Mouse (Mus musculus) lung, embryonic 14.5 days (tissue): ENCODE data around the gene Prr36. TPM values are rescaled to one million over a fixed set of nuclear protein-coding genes. Genes with fewer than 3 reads are reported as not detected.

Source experiments
- ATAC-seq: fragments of 200-750 bp; cut with Nextera tagmentation; 2 replicates; pipeline ENCODE4 v1.8.0; 2017; ENCODE audit warnings: mild to moderate bottlenecking, moderate TSS enrichment, moderate library complexity; ENCODE audit not compliant: insufficient read depth
- DNase-seq: peaks from one replicate; pipeline ENCODE4 v3.0.0-alpha.2; 2015
- H3K27ac ChIP-seq: fragments of 300-500 bp; sonication (generic); 2 replicates; pipeline ENCODE4 v1.5.1; 2014; ENCODE audit warnings: low read depth, mild to moderate bottlenecking, moderate library complexity
- H3K27me3 ChIP-seq: fragments of 300-500 bp; sonication (generic); 2 replicates; pipeline ENCODE4 v1.6.1; 2014; ENCODE audit warnings: low read length, control low read depth; ENCODE audit not compliant: insufficient read depth
- H3K36me3 ChIP-seq: fragments of 300-500 bp; sonication (generic); 2 replicates; pipeline ENCODE4 v1.6.1; 2014; ENCODE audit warnings: control low read depth; ENCODE audit not compliant: insufficient read depth
- H3K4me1 ChIP-seq: fragments of 300-500 bp; sonication (generic); 2 replicates; pipeline ENCODE4 v1.6.1; 2014; ENCODE audit warnings: antibody characterized with exemption, control low read depth; ENCODE audit not compliant: insufficient read depth
- H3K4me2 ChIP-seq: fragments of 300-500 bp; sonication (generic); 2 replicates; pipeline ENCODE4 v1.6.1; 2014; ENCODE audit warnings: mild to moderate bottlenecking
- H3K4me3 ChIP-seq: fragments of 300-500 bp; sonication (generic); 2 replicates; pipeline ENCODE4 v1.5.1; 2014; ENCODE audit warnings: low read depth, low read length
- H3K9ac ChIP-seq: fragments of 300-500 bp; sonication (generic); 2 replicates; pipeline ENCODE4 v1.6.1; 2014
- H3K9me3 ChIP-seq: fragments of 300-500 bp; sonication (generic); 2 replicates; pipeline ENCODE4 v1.6.1; 2016; ENCODE audit warnings: low read depth, low read length, control low read depth
- CTCF ChIP-seq: IDR thresholded peaks from 2 replicates; pipeline ENCODE4 v1.5.1; 2016; ENCODE audit warnings: antibody characterized with exemption, low read depth
- WGBS: fragments of 180-500 bp; shearing (Covaris S2); extraction: QIAGEN DNeasy Blood & Tissue Kit; methylation state at CpG from one replicate; pipeline ENCODE4 v1.1.7; 2014; 5-methylcytosine and 5-hydroxymethylcytosine counted together
- polyA plus RNA-seq: library from polyadenylated mRNA; unstranded; fragments of >200 nt; fragmentation: Nextera tagmentation; extraction: Ambion mirVana; gene quantifications from 2 replicates; pipeline ENCODE4 v1.2.1, GENCODE M21; 2014

The Prr36 gene
- polyA plus RNA-seq, 1 experiment from 2014 or later: 9.7 TPM

- H3K36me3 ChIP-seq: peaks cover 33% of the 10 kb centered on the region
- no peaks in the 10 kb centered on the region for H3K9me3 ChIP-seq
- DNase-seq (no peak), ATAC-seq (no peak; the same call in 1 of the 2 replicates)
- H3K4me2 ChIP-seq: peak overlapping the region; percentile 88
- TF ChIP-seq CTCF: no peak
- H3K9ac ChIP-seq: peak overlapping the region; percentile 81
- 11% methylated on average over 19 of the region's 19 CpGs for WGBS
- H3K27me3 ChIP-seq: no peaks in the 10 kb centered on the region
- H3K4me1 ChIP-seq: peaks cover 9% of the 10 kb centered on the region
- H3K27ac ChIP-seq: peak overlapping the region; percentile 95
- peak overlapping the region; percentile 76 for H3K4me3 ChIP-seq
These were observed 22.1 kb upstream of the Prr36 start for GRCm38 (mm10) chr8:4239193-4239890.

GRCm38 (mm10) chr8:4238434-4239192, 21.4 kb upstream of the Prr36 start, which contains the start of the genes Map2k7 and Gm49320:
TSS of gene Map2k7 (plus strand) at chr8:4238740.
TSS of gene Gm49320 (plus strand) at chr8:4238865.
- H3K9me3 ChIP-seq: no peaks in the 10 kb centered on the region
- peak; percentile 95 for ATAC-seq
- WGBS: under 1% methylated on average over 69 of the region's 71 CpGs

GRCm38 (mm10) chr8:4237814-4238433, 20.7 kb upstream of the Prr36 start:
- H3K27me3 ChIP-seq: no peaks in the 10 kb centered on the region
- ATAC-seq (no peak), DNase-seq (peak; percentile 34)
- H3K4me3 ChIP-seq: peak overlapping the region; percentile 76
- H3K4me1 ChIP-seq: peaks cover 9% of the 10 kb centered on the region
- H3K9ac ChIP-seq: peak overlapping the region; percentile 66
- no peaks in the 10 kb centered on the region for H3K9me3 ChIP-seq
- TF ChIP-seq CTCF: no peak
- H3K4me2 ChIP-seq: peak overlapping the region; percentile 88
- H3K36me3 ChIP-seq: peaks cover 18% of the 10 kb centered on the region
- peak overlapping the region; percentile 95 for H3K27ac ChIP-seq
- 18% methylated on average over 15 of the region's 15 CpGs for WGBS

More at GRCm38 (mm10) chr8:4238434-4239192, 21.4 kb upstream of the Prr36 start, which contains the start of the genes Map2k7 and Gm49320:
- H3K27me3 ChIP-seq: no peaks in the 10 kb centered on the region
- H3K27ac ChIP-seq: peak within 1 kb of the TSS; percentile 95
- H3K4me3 ChIP-seq: peak within 1 kb of the TSS; percentile 76
- peaks cover 25% of the 10 kb centered on the region for H3K36me3 ChIP-seq
- peak within 1 kb of the TSS; percentile 88 for H3K4me2 ChIP-seq
- peaks cover 9% of the 10 kb centered on the region for H3K4me1 ChIP-seq
- peak; percentile 54 for TF ChIP-seq CTCF
- DNase-seq: peak; percentile 100
- peak within 1 kb of the TSS; percentile 81 for H3K9ac ChIP-seq

GRCm38 (mm10) chr8:4230612-4231351, 13.5 kb upstream of the Prr36 start:
- H3K27ac ChIP-seq: no peak overlapping the region
- no peaks in the 10 kb centered on the region for H3K36me3 ChIP-seq
- no peak overlapping the region for H3K4me2 ChIP-seq
- ATAC-seq: no peak
- H3K9me3 ChIP-seq: no peaks in the 10 kb centered on the region
- TF ChIP-seq CTCF: no peak
- no peak overlapping the region for H3K9ac ChIP-seq
- H3K4me3 ChIP-seq: no peak overlapping the region
- DNase-seq: no peak
- 53% methylated on average over 10 of the region's 10 CpGs for WGBS
- peaks cover 9% of the 10 kb centered on the region for H3K27me3 ChIP-seq
- peaks cover 3% of the 10 kb centered on the region; the same call in 1 of the 2 replicates for H3K4me1 ChIP-seq

GRCm38 (mm10) chr8:4229784-4230183, 12.5 kb upstream of the Prr36 start:
- Histone ChIP-seq H3K4me3 (no peak overlapping the region), H3K36me3 (no peaks in the 10 kb centered on the region), H3K27ac (no peak overlapping the region), H3K9ac (no peak overlapping the region), H3K4me1 (peaks cover 3% of the 10 kb centered on the region; the same call in 1 of the 2 replicates), H3K9me3 (no peaks in the 10 kb centered on the region), H3K27me3 (peaks cover 9% of the 10 kb centered on the region), H3K4me2 (no peak overlapping the region)
- 62% methylated on average over 5 of the region's 5 CpGs for WGBS
- ATAC-seq: no peak
- no peak for DNase-seq
- TF ChIP-seq CTCF: no peak

- TF ChIP-seq CTCF: no peak
- no peaks in the 10 kb centered on the region for H3K9me3 ChIP-seq
- no peak overlapping the region for H3K9ac ChIP-seq
- H3K27me3 ChIP-seq: peaks cover 9% of the 10 kb centered on the region
- no peak overlapping the region for H3K4me3 ChIP-seq
- DNase-seq (no peak), ATAC-seq (no peak)
- WGBS: 89% methylated on average over 4 of the region's 4 CpGs
- H3K4me2 ChIP-seq: no peak overlapping the region
- peaks cover 3% of the 10 kb centered on the region; the same call in 1 of the 2 replicates for H3K4me1 ChIP-seq
- H3K36me3 ChIP-seq: no peaks in the 10 kb centered on the region
- H3K27ac ChIP-seq: no peak overlapping the region
These were observed 10.7 kb upstream of the Prr36 start for GRCm38 (mm10) chr8:4227919-4228318.
